Mouse (Mus musculus) forebrain, embryonic 16.5 days (tissue): Measurements from ENCODE around the gene Evl. TPM values are rescaled to one million over a fixed set of nuclear protein-coding genes. Genes with fewer than 3 reads are reported as not detected.
A peak's percentile ranks its signal among the peaks of the same experiment; 100 is the strongest.

ENCODE experiments used
- ATAC-seq: fragments of 200-750 bp; cut with Nextera tagmentation; 2 replicates; pipeline ENCODE4 v1.8.0; 2017; ENCODE audit warnings: mild to moderate bottlenecking, moderate library complexity
- H3K27ac ChIP-seq: fragments of 300-500 bp; sonication (generic); 2 replicates; pipeline ENCODE4 v1.5.1; 2014; ENCODE audit warnings: low read length, control low read depth
- H3K27me3 ChIP-seq: fragments of 300-500 bp; sonication (generic); replicated peaks from 2 replicates; pipeline ENCODE4 v1.6.1; 2014; ENCODE audit warnings: low read length; ENCODE audit not compliant: control insufficient read depth, insufficient read depth
- H3K36me3 ChIP-seq: fragments of 300-500 bp; sonication (generic); 2 replicates; pipeline ENCODE4 v1.6.1; 2014; ENCODE audit not compliant: control insufficient read depth, insufficient read depth
- H3K4me1 ChIP-seq: fragments of 300-500 bp; sonication (generic); replicated peaks from 2 replicates; pipeline ENCODE4 v1.6.1; 2014; ENCODE audit warnings: low read length; ENCODE audit not compliant: control insufficient read depth, insufficient read depth
- H3K4me2 ChIP-seq: fragments of 300-500 bp; sonication (generic); 2 replicates; pipeline ENCODE4 v1.6.1; 2014; ENCODE audit warnings: mild to moderate bottlenecking, low read length, control low read depth
- H3K4me3 ChIP-seq: fragments of 300-500 bp; sonication (generic); replicated peaks from 2 replicates; pipeline ENCODE4 v1.5.1; 2014; ENCODE audit warnings: mild to moderate bottlenecking, low read length, control low read depth
- H3K9ac ChIP-seq: fragments of 300-500 bp; sonication (generic); replicated peaks from 2 replicates; pipeline ENCODE4 v1.6.1; 2014; ENCODE audit warnings: low read depth, low read length, control low read depth
- H3K9me3 ChIP-seq: fragments of 300-500 bp; sonication (generic); 2 replicates; pipeline ENCODE4 v1.6.1; 2016; ENCODE audit warnings: low read length; ENCODE audit not compliant: control insufficient read depth
- WGBS: fragments of 180-500 bp; shearing (Covaris S2); extraction: QIAGEN DNeasy Blood & Tissue Kit; methylation state at CpG from one replicate; pipeline ENCODE4 v1.1.7; 2014; 5-methylcytosine and 5-hydroxymethylcytosine counted together
- polyA plus RNA-seq: library from polyadenylated mRNA; unstranded; fragments of >200 nt; fragmentation: Nextera tagmentation; extraction: Ambion mirVana; gene quantifications from 2 replicates; pipeline ENCODE4 v1.2.1, GENCODE M21; 2015

Gene Evl
- polyA plus RNA-seq, 1 experiment from 2014 or later = 218 TPM

- Histone ChIP-seq H3K9ac (peak overlapping the region; percentile 35), H3K4me1 (peaks cover 23% of the 10 kb centered on the region), H3K36me3 (no peaks in the 10 kb centered on the region), H3K4me3 (no peak overlapping the region), H3K27ac (peak overlapping the region; percentile 59), H3K9me3 (no peaks in the 10 kb centered on the region), H3K4me2 (peak overlapping the region; percentile 38), H3K27me3 (no peaks in the 10 kb centered on the region)
- ATAC-seq = peak; percentile 76
- 14% methylated on average over 12 of the region's 12 CpGs for WGBS
These were observed 10.5 kb downstream of the Evl start for GRCm38 (mm10) chr12:108564910-108565506.

GRCm38 (mm10) chr12:108579156-108579871 lies 24.8 kb downstream of the Evl start:
- H3K27ac ChIP-seq = no peak overlapping the region
- H3K9me3 ChIP-seq = no peaks in the 10 kb centered on the region
- peaks cover 5% of the 10 kb centered on the region for H3K4me1 ChIP-seq
- no peaks in the 10 kb centered on the region for H3K27me3 ChIP-seq
- peaks cover 3% of the 10 kb centered on the region; the same call in 1 of the 2 replicates for H3K36me3 ChIP-seq
- WGBS = 80% methylated on average over 7 of the region's 7 CpGs
- H3K9ac ChIP-seq = no peak overlapping the region
- no peak overlapping the region for H3K4me3 ChIP-seq
- H3K4me2 ChIP-seq = no peak overlapping the region
- no peak for ATAC-seq

GRCm38 (mm10) chr12:108583775-108584174 lies 29.3 kb downstream of the Evl start:
- H3K9me3 ChIP-seq = no peaks in the 10 kb centered on the region
- H3K36me3 ChIP-seq = peaks cover 2% of the 10 kb centered on the region; the same call in 1 of the 2 replicates
- H3K4me2 ChIP-seq = no peak overlapping the region
- ATAC-seq = no peak
- H3K27ac ChIP-seq = no peak overlapping the region
- peaks cover 5% of the 10 kb centered on the region for H3K4me1 ChIP-seq
- WGBS = 67% methylated on average over 1 of the region's 1 CpGs
- H3K4me3 ChIP-seq = no peak overlapping the region
- H3K27me3 ChIP-seq = no peaks in the 10 kb centered on the region
- no peak overlapping the region for H3K9ac ChIP-seq

- no peaks in the 10 kb centered on the region for H3K27me3 ChIP-seq
- no peak for ATAC-seq
- 92% methylated on average over 2 of the region's 2 CpGs for WGBS
These were observed 35.6 kb downstream of the Evl start for GRCm38 (mm10) chr12:108590131-108590530.

GRCm38 (mm10) chr12:108591586-108591985 lies 37.1 kb downstream of the Evl start:
- Histone ChIP-seq H3K4me1 (no peaks in the 10 kb centered on the region), H3K4me3 (no peak overlapping the region), H3K9ac (no peak overlapping the region), H3K27me3 (no peaks in the 10 kb centered on the region), H3K9me3 (no peaks in the 10 kb centered on the region), H3K27ac (no peak overlapping the region), H3K36me3 (peaks cover 2% of the 10 kb centered on the region), H3K4me2 (no peak overlapping the region)
- ATAC-seq = no peak
- 77% methylated on average over 5 of the region's 5 CpGs for WGBS

More at GRCm38 (mm10) chr12:108590131-108590530, 35.6 kb downstream of the Evl start:
- Histone ChIP-seq H3K27ac (no peak overlapping the region), H3K4me2 (no peak overlapping the region), H3K9me3 (no peaks in the 10 kb centered on the region), H3K4me3 (no peak overlapping the region), H3K4me1 (no peaks in the 10 kb centered on the region), H3K9ac (no peak overlapping the region), H3K36me3 (peaks cover 2% of the 10 kb centered on the region)

- WGBS = 89% methylated on average over 6 of the region's 6 CpGs
- Histone ChIP-seq H3K4me2 (no peak overlapping the region), H3K9ac (no peak overlapping the region), H3K4me3 (no peak overlapping the region), H3K27me3 (no peaks in the 10 kb centered on the region), H3K4me1 (no peaks in the 10 kb centered on the region), H3K9me3 (no peaks in the 10 kb centered on the region), H3K36me3 (no peaks in the 10 kb centered on the region; the same call in 1 of the 2 replicates), H3K27ac (no peak overlapping the region)
- no peak for ATAC-seq
These were observed 38.3 kb downstream of the Evl start for GRCm38 (mm10) chr12:108592866-108593265.

GRCm38 (mm10) chr12:108600864-108601263 lies 46.3 kb downstream of the Evl start:
- Histone ChIP-seq H3K9me3 (no peaks in the 10 kb centered on the region), H3K4me2 (no peak overlapping the region), H3K4me3 (no peak overlapping the region), H3K27me3 (no peaks in the 10 kb centered on the region), H3K36me3 (0 out of 2 replicates have a peak, but pooled peaks cover 2% of the 10 kb centered on the region), H3K9ac (no peak overlapping the region), H3K27ac (no peak overlapping the region), H3K4me1 (peaks cover 34% of the 10 kb centered on the region)
- WGBS = 52% methylated on average over 4 of the region's 4 CpGs
- ATAC-seq = no peak

GRCm38 (mm10) chr12:108601326-108601725 lies 46.8 kb downstream of the Evl start:
- no peak overlapping the region for H3K4me3 ChIP-seq
- H3K4me1 ChIP-seq = peaks cover 38% of the 10 kb centered on the region
- H3K27me3 ChIP-seq = no peaks in the 10 kb centered on the region
- peak; percentile 27; the same call in 1 of the 2 replicates for ATAC-seq
- WGBS = 29% methylated on average over 8 of the region's 8 CpGs
- no peak overlapping the region for H3K4me2 ChIP-seq
- H3K9me3 ChIP-seq = no peaks in the 10 kb centered on the region
- 0 out of 2 replicates have a peak, but pooled peaks cover 2% of the 10 kb centered on the region for H3K36me3 ChIP-seq
- H3K27ac ChIP-seq = no peak overlapping the region
- H3K9ac ChIP-seq = no peak overlapping the region

GRCm38 (mm10) chr12:108604546-108604945 lies 50.0 kb downstream of the Evl start:
- no peak overlapping the region for H3K27ac ChIP-seq
- H3K9me3 ChIP-seq = no peaks in the 10 kb centered on the region
- ATAC-seq = no peak
- no peak overlapping the region for H3K4me3 ChIP-seq
- H3K9ac ChIP-seq = no peak overlapping the region
- H3K4me1 ChIP-seq = peaks cover 54% of the 10 kb centered on the region
- H3K27me3 ChIP-seq = no peaks in the 10 kb centered on the region
- H3K4me2 ChIP-seq = no peak overlapping the region
- no peaks in the 10 kb centered on the region for H3K36me3 ChIP-seq
